10 mouse cellular contexts compared by ENCODE assay signal in genomic region chr15:48904687-48905086, GRCm38 (mm10).
"Had no signal": no experiment of that assay in that cellular context is flagged by ENCODE, and none has a peak within 500 bp of the region (broad histone marks: within the 10 kb centered on the region; RNA-seq: fewer than 3 reads in every experiment).

No protein-coding gene starts in this region.

- ATAC-seq: intestine, postnatal 0 days; liver, embryonic 12.5 days; midbrain, embryonic 16.5 days had no signal

- DNase-seq: kidney, adult 8-10 months; kidney, postnatal 25 days; lung, embryonic 14.5 days; lung, postnatal 10 days; lung, postnatal 4 days; thymus, adult 18-20 months; thymus, postnatal 14 days had no signal
